Mouse (Mus musculus) heart, embryonic 15.5 days (tissue): ENCODE results near the gene Ppa2. TPM values are rescaled to one million over a fixed set of nuclear protein-coding genes. Genes with fewer than 3 reads are reported as not detected.

Source experiments
- ATAC-seq: fragments of 200-750 bp; cut with Nextera tagmentation; replicated peaks from 2 replicates; pipeline ENCODE4 v1.8.0; 2017; ENCODE audit warnings: low read depth, moderate TSS enrichment; ENCODE audit not compliant: insufficient number of reproducible peaks, insufficient read depth, low FRiP score
- H3K27ac ChIP-seq: fragments of 300-500 bp; sonication (generic); 2 replicates; pipeline ENCODE4 v1.5.1; 2015; ENCODE audit warnings: mild to moderate bottlenecking, inconsistent platforms
- H3K27me3 ChIP-seq: fragments of 300-500 bp; sonication (generic); 2 replicates; pipeline ENCODE4 v1.6.1; 2015; ENCODE audit warnings: inconsistent platforms
- H3K36me3 ChIP-seq: fragments of 300-500 bp; sonication (generic); 2 replicates; pipeline ENCODE4 v1.6.1; 2015; ENCODE audit warnings: mild to moderate bottlenecking, inconsistent platforms
- H3K4me1 ChIP-seq: fragments of 300-500 bp; sonication (generic); replicated peaks from 2 replicates; pipeline ENCODE4 v1.6.1; 2015; ENCODE audit warnings: inconsistent platforms
- H3K4me2 ChIP-seq: fragments of 300-500 bp; sonication (generic); 2 replicates; pipeline ENCODE4 v1.6.1; 2015; ENCODE audit warnings: inconsistent platforms, mild to moderate bottlenecking, moderate library complexity
- H3K4me3 ChIP-seq: fragments of 300-500 bp; sonication (generic); 2 replicates; pipeline ENCODE4 v1.5.1; 2015; ENCODE audit warnings: mild to moderate bottlenecking, inconsistent platforms
- H3K9ac ChIP-seq: fragments of 300-500 bp; sonication (generic); 2 replicates; pipeline ENCODE4 v1.6.1; 2015; ENCODE audit warnings: mild to moderate bottlenecking, inconsistent platforms
- H3K9me3 ChIP-seq: fragments of 300-500 bp; sonication (generic); replicated peaks from 2 replicates; pipeline ENCODE4 v1.6.1; 2016; ENCODE audit warnings: inconsistent platforms
- WGBS: fragments of 180-500 bp; shearing (Covaris S2); methylation state at CpG from one replicate; pipeline ENCODE4 v1.1.7; 2015; ENCODE audit warnings: mixed read lengths; 5-methylcytosine and 5-hydroxymethylcytosine counted together
- polyA plus RNA-seq: library from polyadenylated mRNA; unstranded; fragments of >200 nt; fragmentation: Nextera tagmentation; extraction: Ambion mirVana; gene quantifications from 2 replicates; pipeline ENCODE4 v1.2.1, GENCODE M21; 2015

The Ppa2 gene
- polyA plus RNA-seq, 1 experiment from 2014 or later = 125 TPM

DNA sequence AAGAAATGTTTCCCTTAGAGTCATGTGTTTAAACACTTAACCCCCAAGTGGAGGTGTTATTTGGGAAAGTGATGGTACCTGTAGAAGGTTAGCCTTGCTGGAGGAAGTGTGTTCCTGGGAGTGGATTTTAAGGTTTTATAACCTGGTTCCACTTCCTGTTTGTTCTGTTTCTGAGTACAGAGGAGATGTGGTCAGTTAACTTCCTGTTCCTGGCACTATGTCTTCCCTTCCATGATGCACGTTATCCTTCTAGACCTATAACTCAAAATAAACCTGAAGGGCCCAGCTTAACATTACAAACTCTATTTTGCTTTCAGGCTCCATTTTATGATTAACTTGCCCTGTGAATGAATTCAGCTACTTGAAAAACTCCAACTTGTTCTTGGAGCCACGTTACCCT, 84.6 kb downstream of the Ppa2 start:
- no peaks in the 10 kb centered on the region for H3K9me3 ChIP-seq
- no peaks in the 10 kb centered on the region for H3K4me1 ChIP-seq
- no peak overlapping the region for H3K4me3 ChIP-seq
- H3K9ac ChIP-seq = no peak overlapping the region
- no peak overlapping the region for H3K4me2 ChIP-seq
- no peak for ATAC-seq
- no peaks in the 10 kb centered on the region for H3K27me3 ChIP-seq
- H3K36me3 ChIP-seq = no peaks in the 10 kb centered on the region
- 63% methylated on average over 2 of the region's 2 CpGs for WGBS
- no peak overlapping the region for H3K27ac ChIP-seq

DNA sequence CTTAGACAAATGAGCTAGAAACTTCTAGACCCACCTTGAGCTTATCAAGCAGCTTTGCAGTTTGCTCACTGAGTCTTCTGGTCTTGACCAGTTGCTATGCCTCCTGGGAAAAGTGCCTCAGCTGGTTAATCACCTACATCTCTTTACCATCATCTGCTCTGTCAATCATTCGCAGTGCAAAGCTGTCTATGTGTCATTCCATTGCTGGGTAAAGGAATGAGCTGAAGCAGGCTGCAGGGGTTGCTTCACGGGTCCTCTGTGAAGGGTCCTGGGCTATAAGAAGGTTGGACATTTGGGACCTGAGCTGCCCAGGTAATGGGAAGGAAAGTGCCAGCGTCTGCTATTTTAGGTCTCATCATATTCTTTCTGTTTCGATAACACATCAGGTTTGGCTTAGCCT, 93.9 kb downstream of the Ppa2 start:
- Histone ChIP-seq H3K9ac (no peak overlapping the region), H3K36me3 (no peaks in the 10 kb centered on the region), H3K9me3 (no peaks in the 10 kb centered on the region; the same call in 1 of the 2 replicates), H3K4me2 (no peak overlapping the region), H3K4me1 (no peaks in the 10 kb centered on the region), H3K27ac (no peak overlapping the region), H3K4me3 (no peak overlapping the region), H3K27me3 (no peaks in the 10 kb centered on the region)
- ATAC-seq = no peak
- 75% methylated on average over 4 of the region's 4 CpGs for WGBS

DNA sequence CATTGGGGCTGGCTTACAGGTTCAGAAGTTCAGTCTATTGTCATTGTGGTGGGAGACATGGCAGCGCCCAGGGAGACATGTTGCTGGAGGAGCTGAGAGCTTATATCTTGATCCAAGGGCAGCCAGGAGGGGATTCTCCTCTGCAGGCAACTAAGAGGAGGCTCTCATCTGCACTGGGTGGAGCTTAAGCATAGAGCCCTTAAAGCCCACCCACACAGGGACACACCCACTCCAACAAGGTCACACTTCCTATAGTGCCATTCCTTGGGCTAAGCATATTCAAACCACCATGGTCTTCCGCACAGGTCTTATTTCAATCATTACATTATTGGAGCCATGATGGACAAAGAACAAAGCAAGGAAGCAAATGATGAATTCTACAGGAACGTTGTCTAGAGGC, 95.7 kb downstream of the Ppa2 start:
- H3K9me3 ChIP-seq = no peaks in the 10 kb centered on the region; the same call in 1 of the 2 replicates
- H3K4me2 ChIP-seq = no peak overlapping the region
- no peaks in the 10 kb centered on the region for H3K27me3 ChIP-seq
- H3K36me3 ChIP-seq = no peaks in the 10 kb centered on the region
- no peak overlapping the region for H3K9ac ChIP-seq
- H3K27ac ChIP-seq = no peak overlapping the region
- 84% methylated on average over 3 of the region's 3 CpGs for WGBS
- H3K4me3 ChIP-seq = no peak overlapping the region
- no peaks in the 10 kb centered on the region for H3K4me1 ChIP-seq
- ATAC-seq = no peak

DNA sequence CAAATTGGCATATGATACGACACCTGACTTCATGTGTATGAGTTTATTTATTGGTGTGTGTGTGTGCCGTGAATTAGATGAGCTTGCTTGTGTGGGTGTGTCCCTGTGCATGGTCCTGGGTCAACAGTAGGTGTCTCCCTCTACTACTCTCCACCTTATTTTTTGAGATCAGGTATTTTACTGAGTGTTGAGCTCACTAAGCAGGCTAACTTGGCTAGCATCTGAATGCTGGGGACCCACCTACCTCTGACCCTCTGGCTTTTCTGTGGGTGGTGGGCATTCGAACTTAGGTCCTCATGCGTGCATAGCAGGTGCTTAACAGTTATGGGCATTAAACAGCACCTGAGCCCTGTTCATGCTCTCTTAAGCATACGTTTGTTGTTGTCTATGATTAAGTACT, 96.3 kb downstream of the Ppa2 start:
- no peak overlapping the region for H3K4me2 ChIP-seq
- H3K9ac ChIP-seq = no peak overlapping the region
- no peaks in the 10 kb centered on the region for H3K36me3 ChIP-seq
- no peak overlapping the region for H3K27ac ChIP-seq
- H3K4me3 ChIP-seq = no peak overlapping the region
- no peak for ATAC-seq
- H3K4me1 ChIP-seq = no peaks in the 10 kb centered on the region
- H3K9me3 ChIP-seq = no peaks in the 10 kb centered on the region; the same call in 1 of the 2 replicates
- 82% methylated on average over 5 of the region's 5 CpGs for WGBS
- no peaks in the 10 kb centered on the region for H3K27me3 ChIP-seq

- WGBS = 74% methylated on average over 4 of the region's 4 CpGs
- ATAC-seq = no peak
- H3K4me3 ChIP-seq = no peak overlapping the region
Measured at GRCm38 (mm10) chr3:133411123-133411675, 101.3 kb downstream of the Ppa2 start.

GRCm38 (mm10) chr3:133411768-133412167, 101.9 kb downstream of the Ppa2 start:
- Histone ChIP-seq H3K4me1 (no peaks in the 10 kb centered on the region), H3K4me2 (no peak overlapping the region), H3K27ac (no peak overlapping the region), H3K9ac (no peak overlapping the region), H3K36me3 (no peaks in the 10 kb centered on the region), H3K9me3 (no peaks in the 10 kb centered on the region), H3K27me3 (no peaks in the 10 kb centered on the region), H3K4me3 (no peak overlapping the region)
- ATAC-seq = no peak
- WGBS = 86% methylated on average over 8 of the region's 8 CpGs

More at GRCm38 (mm10) chr3:133411123-133411675, 101.3 kb downstream of the Ppa2 start:
- Histone ChIP-seq H3K4me2 (no peak overlapping the region), H3K4me1 (no peaks in the 10 kb centered on the region), H3K27ac (no peak overlapping the region), H3K9ac (no peak overlapping the region), H3K9me3 (no peaks in the 10 kb centered on the region), H3K27me3 (no peaks in the 10 kb centered on the region), H3K36me3 (no peaks in the 10 kb centered on the region)

GRCm38 (mm10) chr3:133414747-133415146, 104.8 kb downstream of the Ppa2 start:
- Histone ChIP-seq H3K9me3 (no peaks in the 10 kb centered on the region), H3K27ac (no peak overlapping the region), H3K4me1 (no peaks in the 10 kb centered on the region), H3K4me3 (no peak overlapping the region), H3K27me3 (no peaks in the 10 kb centered on the region), H3K36me3 (no peaks in the 10 kb centered on the region), H3K4me2 (no peak overlapping the region), H3K9ac (no peak overlapping the region)
- 84% methylated on average over 4 of the region's 4 CpGs for WGBS
- no peak for ATAC-seq

DNA sequence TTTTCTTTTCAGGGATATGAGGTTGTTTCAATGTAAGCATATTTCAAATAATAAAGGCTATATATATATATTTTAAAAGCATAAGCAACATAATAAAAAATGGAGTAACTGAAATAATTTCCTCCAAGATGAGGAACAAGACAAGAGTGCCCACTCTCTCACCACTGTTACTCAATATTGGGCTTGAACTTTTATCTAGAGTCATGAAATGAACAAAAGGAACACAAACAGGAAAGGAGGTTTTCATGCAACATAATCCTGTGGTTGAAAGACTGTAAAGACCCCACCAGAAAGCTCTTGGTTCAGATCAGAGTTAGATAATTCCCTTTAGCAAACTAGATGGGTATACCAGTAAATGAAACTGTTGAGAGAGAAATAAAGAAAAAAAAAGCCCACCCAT, 113.2 kb downstream of the Ppa2 start:
- Histone ChIP-seq H3K36me3 (no peaks in the 10 kb centered on the region), H3K4me3 (no peak overlapping the region), H3K9me3 (no peaks in the 10 kb centered on the region), H3K27ac (no peak overlapping the region), H3K27me3 (no peaks in the 10 kb centered on the region), H3K9ac (no peak overlapping the region), H3K4me2 (no peak overlapping the region), H3K4me1 (no peaks in the 10 kb centered on the region)
- ATAC-seq = no peak

Other genes with a start within 250 kb of the Ppa2 start
- gene Ints12, start 218.3 kb upstream of the Ppa2 start, polyA plus RNA-seq = 9.9 and 10.9 TPM in 2 replicates
- gene Gstcd, start 218.1 kb upstream of the Ppa2 start, polyA plus RNA-seq = 3.0 and 4.2 TPM in 2 replicates
- 0.01 and 0.28 TPM in 2 replicates for gene Arhgef38, start 75.2 kb upstream of the Ppa2 start, polyA plus RNA-seq
- gene Tet2, start 235.0 kb downstream of the Ppa2 start, polyA plus RNA-seq = 11.9 and 13.6 TPM in 2 replicates